Mouse (Mus musculus): ENCODE data around the gene Itga5.

GRCm38 (mm10) chr15:103300560-103300959 is 66.0 kb downstream of the Itga5 start:
- TF ChIP-seq CTCF (IDR thresholded peaks at IDR 0.05; ENCODE audit: control insufficient read depth, insufficient read depth, insufficient read length) (no peak), USF1 (IDR thresholded peaks at IDR 0.05; ENCODE audit: low read depth) (no peak), CEBPB (IDR thresholded peaks at IDR 0.05; ENCODE audit: low read depth) (no peak), MAX (IDR thresholded peaks at IDR 0.05) (no peak), MYOD1 (IDR thresholded peaks at IDR 0.05; ENCODE audit: control insufficient read depth, insufficient read length, low read depth) (no peak)
